Mouse (Mus musculus) heart, embryonic 16.5 days (tissue): ENCODE data around the gene Mettl8. TPM values are rescaled to one million over a fixed set of nuclear protein-coding genes. Genes with fewer than 3 reads are reported as not detected.

ENCODE experiments used
- ATAC-seq: fragments of 200-750 bp; cut with Nextera tagmentation; replicated peaks from 2 replicates; pipeline ENCODE4 v1.8.0; 2017; ENCODE audit warnings: moderate number of reproducible peaks; ENCODE audit not compliant: insufficient read depth, low FRiP score; ENCODE audit errors: extremely low read depth
- H3K27ac ChIP-seq: fragments of 300-500 bp; sonication (generic); 2 replicates; pipeline ENCODE4 v1.5.1; 2014; ENCODE audit warnings: mild to moderate bottlenecking, low read length, control low read depth, moderate library complexity
- H3K27me3 ChIP-seq: fragments of 300-500 bp; sonication (generic); 2 replicates; pipeline ENCODE4 v1.6.1; 2014; ENCODE audit warnings: low read length, mixed read lengths; ENCODE audit not compliant: control insufficient read depth, insufficient read depth
- H3K36me3 ChIP-seq: fragments of 300-500 bp; sonication (generic); 2 replicates; pipeline ENCODE4 v1.6.1; 2014; ENCODE audit not compliant: control insufficient read depth, insufficient read depth
- H3K4me1 ChIP-seq: fragments of 300-500 bp; sonication (generic); 2 replicates; pipeline ENCODE4 v1.6.1; 2014; ENCODE audit warnings: low read length, mixed read lengths; ENCODE audit not compliant: control insufficient read depth, insufficient read depth
- H3K4me2 ChIP-seq: fragments of 300-500 bp; sonication (generic); 2 replicates; pipeline ENCODE4 v1.6.1; 2014; ENCODE audit warnings: low read depth, mild to moderate bottlenecking, control low read depth, low read length
- H3K4me3 ChIP-seq: fragments of 300-500 bp; sonication (generic); 2 replicates; pipeline ENCODE4 v1.5.1; 2014; ENCODE audit warnings: mild to moderate bottlenecking, control low read depth, low read length
- H3K9ac ChIP-seq: fragments of 300-500 bp; sonication (generic); 2 replicates; pipeline ENCODE4 v1.6.1; 2014; ENCODE audit warnings: low read length, control low read depth
- H3K9me3 ChIP-seq: fragments of 300-500 bp; sonication (generic); replicated peaks from 2 replicates; pipeline ENCODE4 v1.6.1; 2016; ENCODE audit warnings: low read length; ENCODE audit not compliant: control insufficient read depth
- WGBS: fragments of 180-500 bp; shearing (Covaris S2); extraction: QIAGEN DNeasy Blood & Tissue Kit; methylation state at CpG from one replicate; pipeline ENCODE4 v1.1.7; 2014; 5-methylcytosine and 5-hydroxymethylcytosine counted together
- polyA plus RNA-seq: library from polyadenylated mRNA; unstranded; fragments of >200 nt; fragmentation: Nextera tagmentation; extraction: Ambion mirVana; gene quantifications from 2 replicates; pipeline ENCODE4 v1.2.1, GENCODE M21; 2015

Mettl8 gene
- polyA plus RNA-seq, 1 experiment from 2014 or later: 15.1 TPM

DNA sequence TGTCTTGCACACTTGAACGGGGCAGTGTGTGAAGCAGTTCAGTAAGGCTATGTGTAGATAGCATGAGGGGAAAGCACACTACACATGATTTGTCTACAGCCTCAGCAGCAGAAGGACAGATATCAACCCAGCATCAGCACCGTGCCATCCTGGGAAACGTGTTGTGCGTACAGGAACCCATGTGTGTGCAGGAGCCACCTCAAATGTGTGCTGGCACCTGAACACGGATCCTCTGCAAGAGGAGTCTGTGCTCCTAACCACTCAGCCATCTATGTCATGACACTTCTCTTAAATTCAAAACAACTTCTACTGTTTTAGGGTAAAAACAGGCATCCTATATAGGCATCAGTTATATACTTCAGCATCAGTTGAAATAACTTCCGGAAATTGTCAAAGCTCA, 80.6 kb downstream of the Mettl8 start:
- WGBS: 90% methylated on average over 6 of the region's 6 CpGs
- no peak for ATAC-seq
- no peak overlapping the region for H3K27ac ChIP-seq
- no peaks in the 10 kb centered on the region for H3K27me3 ChIP-seq
- H3K4me2 ChIP-seq: no peak overlapping the region
- peaks cover 4% of the 10 kb centered on the region for H3K4me1 ChIP-seq
- H3K9me3 ChIP-seq: no peaks in the 10 kb centered on the region
- H3K36me3 ChIP-seq: no peaks in the 10 kb centered on the region
- no peak overlapping the region for H3K4me3 ChIP-seq
- H3K9ac ChIP-seq: no peak overlapping the region

- H3K9ac ChIP-seq: no peak overlapping the region
- H3K4me2 ChIP-seq: no peak overlapping the region
- ATAC-seq: no peak
- 74% methylated on average over 16 of the region's 16 CpGs for WGBS
- H3K27me3 ChIP-seq: no peaks in the 10 kb centered on the region
- H3K36me3 ChIP-seq: no peaks in the 10 kb centered on the region
- H3K27ac ChIP-seq: no peak overlapping the region
- H3K9me3 ChIP-seq: no peaks in the 10 kb centered on the region
- H3K4me1 ChIP-seq: peaks cover 2% of the 10 kb centered on the region; the same call in 1 of the 2 replicates
- H3K4me3 ChIP-seq: no peak overlapping the region
Measured at GRCm38 (mm10) chr2:70972795-70973518, 82.4 kb downstream of the Mettl8 start.

- Histone ChIP-seq H3K4me2 (no peak overlapping the region), H3K9me3 (no peaks in the 10 kb centered on the region), H3K9ac (no peak overlapping the region), H3K4me3 (no peak overlapping the region), H3K36me3 (no peaks in the 10 kb centered on the region), H3K27ac (0 out of 2 replicates have a peak overlapping the region, but pooled peaks have one; percentile 11), H3K27me3 (no peaks in the 10 kb centered on the region), H3K4me1 (peaks cover 5% of the 10 kb centered on the region; the same call in 1 of the 2 replicates)
- peak; percentile 69 for ATAC-seq
- 33% methylated on average over 7 of the region's 7 CpGs for WGBS
Measured at GRCm38 (mm10) chr2:70970158-70970741, 85.1 kb downstream of the Mettl8 start.

GRCm38 (mm10) chr2:70968305-70968704, 87.1 kb downstream of the Mettl8 start:
- peaks cover 5% of the 10 kb centered on the region; the same call in 1 of the 2 replicates for H3K4me1 ChIP-seq
- no peak overlapping the region for H3K9ac ChIP-seq
- H3K27ac ChIP-seq: 0 out of 2 replicates have a peak overlapping the region, but pooled peaks have one; percentile 0
- no peaks in the 10 kb centered on the region for H3K27me3 ChIP-seq
- no peaks in the 10 kb centered on the region for H3K9me3 ChIP-seq
- 0 out of 2 replicates have a peak, but pooled peaks cover 2% of the 10 kb centered on the region for H3K36me3 ChIP-seq
- WGBS: 58% methylated on average over 2 of the region's 2 CpGs
- no peak overlapping the region for H3K4me2 ChIP-seq
- no peak overlapping the region for H3K4me3 ChIP-seq
- no peak for ATAC-seq

GRCm38 (mm10) chr2:70967216-70967615, 88.2 kb downstream of the Mettl8 start:
- 0 out of 2 replicates have a peak, but pooled peaks cover 2% of the 10 kb centered on the region for H3K36me3 ChIP-seq
- H3K27ac ChIP-seq: no peak overlapping the region
- H3K4me1 ChIP-seq: peaks cover 5% of the 10 kb centered on the region; the same call in 1 of the 2 replicates
- 72% methylated on average over 1 of the region's 1 CpGs for WGBS
- no peak overlapping the region for H3K4me2 ChIP-seq
- H3K4me3 ChIP-seq: no peak overlapping the region
- H3K9ac ChIP-seq: no peak overlapping the region
- H3K9me3 ChIP-seq: no peaks in the 10 kb centered on the region
- no peaks in the 10 kb centered on the region for H3K27me3 ChIP-seq
- no peak for ATAC-seq

DNA sequence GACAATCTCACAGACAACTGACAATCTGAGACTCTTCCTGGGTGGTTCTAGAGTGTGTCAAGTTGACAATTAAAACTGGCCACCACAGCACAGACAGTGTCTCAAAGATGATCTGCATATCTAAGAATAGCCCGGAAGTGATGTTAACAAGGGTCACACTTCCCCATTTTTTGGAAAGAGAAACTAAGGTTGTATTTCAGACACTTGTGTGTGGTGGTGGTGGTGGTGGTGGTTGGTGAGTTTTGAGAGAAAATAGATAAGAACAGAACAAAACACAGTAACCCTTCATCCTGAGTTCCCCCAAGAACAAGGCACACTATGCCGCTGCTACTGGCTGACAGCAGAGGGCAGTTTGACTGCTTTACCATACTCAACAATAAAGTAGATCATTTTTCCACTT, 90.6 kb downstream of the Mettl8 start:
- Histone ChIP-seq H3K4me2 (no peak overlapping the region), H3K9ac (no peak overlapping the region), H3K4me3 (no peak overlapping the region), H3K4me1 (peaks cover 5% of the 10 kb centered on the region; the same call in 1 of the 2 replicates), H3K9me3 (no peaks in the 10 kb centered on the region), H3K27ac (no peak overlapping the region), H3K36me3 (0 out of 2 replicates have a peak, but pooled peaks cover 2% of the 10 kb centered on the region), H3K27me3 (no peaks in the 10 kb centered on the region)
- ATAC-seq: no peak
- 76% methylated on average over 2 of the region's 2 CpGs for WGBS

DNA sequence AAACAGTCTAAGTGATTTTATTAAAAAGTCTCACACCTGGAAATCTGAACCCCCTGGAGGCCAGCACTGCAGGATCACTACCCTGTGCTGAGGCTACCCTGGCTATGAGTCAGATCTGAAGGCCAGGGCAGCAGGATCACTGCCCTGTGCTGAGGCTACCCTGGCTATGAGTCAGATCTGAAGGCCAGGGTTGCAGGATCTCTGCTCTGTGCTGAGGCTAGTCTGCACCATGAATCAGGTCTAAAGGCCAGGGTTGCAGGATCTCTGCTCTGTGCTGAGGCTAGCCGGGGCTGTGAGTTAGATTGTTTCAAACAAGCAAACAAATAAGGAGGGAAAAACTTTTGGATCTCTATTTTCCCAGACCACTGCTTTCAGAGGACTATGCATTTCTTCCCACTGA, 92.5 kb downstream of the Mettl8 start:
- 0 out of 2 replicates have a peak, but pooled peaks cover 3% of the 10 kb centered on the region for H3K4me1 ChIP-seq
- 0 out of 2 replicates have a peak, but pooled peaks cover 2% of the 10 kb centered on the region for H3K36me3 ChIP-seq
- WGBS: 93% methylated on average over 1 of the region's 1 CpGs
- H3K4me2 ChIP-seq: no peak overlapping the region
- H3K27ac ChIP-seq: no peak overlapping the region
- no peak for ATAC-seq
- H3K9me3 ChIP-seq: no peaks in the 10 kb centered on the region
- no peaks in the 10 kb centered on the region for H3K27me3 ChIP-seq
- no peak overlapping the region for H3K9ac ChIP-seq
- no peak overlapping the region for H3K4me3 ChIP-seq

DNA sequence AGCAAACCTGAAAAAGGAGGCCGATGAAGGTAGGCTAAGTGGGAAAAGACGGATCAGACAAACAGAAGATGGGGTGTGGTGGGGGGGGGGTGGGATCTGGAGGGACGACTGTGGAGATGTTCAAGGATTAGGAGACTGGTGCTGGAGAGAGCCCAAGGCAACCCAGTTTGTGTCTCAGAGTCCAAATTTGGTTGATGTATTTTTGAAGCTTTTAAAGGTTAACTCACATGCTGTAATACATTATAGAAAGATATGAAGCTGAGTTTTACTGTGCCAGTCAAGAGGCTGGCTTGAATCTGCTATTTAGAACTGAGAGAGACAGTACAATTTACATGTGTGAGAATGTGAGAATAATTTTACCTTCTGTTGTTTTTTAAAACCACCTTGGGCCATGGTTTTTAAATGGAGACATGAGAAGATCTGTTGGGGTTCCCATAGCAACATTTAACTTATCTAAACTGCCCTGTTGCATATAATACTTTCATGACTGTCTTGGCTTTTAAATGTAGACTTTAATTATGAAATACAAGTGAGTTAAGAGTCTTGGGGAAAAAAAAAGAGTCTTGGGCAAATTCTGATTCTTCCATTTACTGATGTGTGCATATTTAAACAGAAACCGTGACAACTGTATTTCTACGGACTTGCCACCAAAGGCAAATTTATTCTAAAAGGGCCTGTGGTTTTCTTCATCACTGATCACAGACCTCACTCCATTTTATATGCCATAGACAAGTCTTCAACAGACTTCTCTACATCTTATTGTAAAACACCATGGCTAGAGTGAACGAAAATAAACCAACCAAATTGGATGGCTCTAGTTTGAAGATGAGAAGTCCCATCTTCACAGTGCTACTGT, 94.1 kb downstream of the Mettl8 start:
- ATAC-seq: no peak
- Histone ChIP-seq H3K9me3 (no peaks in the 10 kb centered on the region), H3K27ac (no peak overlapping the region), H3K36me3 (0 out of 2 replicates have a peak, but pooled peaks cover 2% of the 10 kb centered on the region), H3K9ac (no peak overlapping the region), H3K27me3 (no peaks in the 10 kb centered on the region), H3K4me1 (no peaks in the 10 kb centered on the region), H3K4me2 (no peak overlapping the region), H3K4me3 (no peak overlapping the region)
- 78% methylated on average over 6 of the region's 6 CpGs for WGBS
